Mouse (Mus musculus) macrophage (primary cell): ENCODE measurements around the gene Ubac2. TPM values are rescaled to one million over a fixed set of nuclear protein-coding genes. Genes with fewer than 3 reads are reported as not detected.

Experiments used
- H3K27ac ChIP-seq: fragments of 350-480 bp; formaldehyde crosslinking; 2 replicates; pipeline ENCODE4 v1.9.0; 2021
- H3K36me3 ChIP-seq: fragments of 350-480 bp; formaldehyde crosslinking; 2 replicates; pipeline ENCODE4 v1.9.0; 2021; ENCODE audit errors: inconsistent target
- H3K4me3 ChIP-seq: fragments of 350-480 bp; formaldehyde crosslinking; 2 replicates; pipeline ENCODE4 v1.9.0; 2021; ENCODE audit errors: inconsistent target
- H3K79me2 ChIP-seq: fragments of 350-480 bp; formaldehyde crosslinking; 2 replicates; pipeline ENCODE4 v1.9.0; 2021; ENCODE audit errors: inconsistent target
- WGBS: methylation state at CpG from one replicate; pipeline ENCODE4 v1.1.7; 2026; ENCODE audit warnings: inconsistent platforms; ENCODE audit not compliant: missing documents; 5-methylcytosine and 5-hydroxymethylcytosine counted together
- polyA plus RNA-seq: library from polyadenylated mRNA; stranded (reverse); fragments of 250-400 nt; gene quantifications from 3 replicates; pipeline ENCODE4 v1.2.4, GENCODE M21; 2018; ENCODE audit warnings: inconsistent platforms

Ubac2 gene
- polyA plus RNA-seq, 1 experiment from 2014 or later = 14.7 TPM

GRCm38 (mm10) chr14:121993616-121994015 is 115.2 kb downstream of the Ubac2 start:
- no peak overlapping the region for H3K4me3 ChIP-seq
- H3K36me3 ChIP-seq = no peaks in the 10 kb centered on the region
- no peak overlapping the region; the same call in 1 of the 2 replicates for H3K27ac ChIP-seq
- no peaks in the 10 kb centered on the region; the same call in 1 of the 2 replicates for H3K79me2 ChIP-seq
- 96% methylated on average over 4 of the region's 4 CpGs for WGBS

GRCm38 (mm10) chr14:121994171-121994700 is 115.8 kb downstream of the Ubac2 start:
- H3K36me3 ChIP-seq = no peaks in the 10 kb centered on the region
- WGBS = 87% methylated on average over 17 of the region's 17 CpGs
- no peaks in the 10 kb centered on the region; the same call in 1 of the 2 replicates for H3K79me2 ChIP-seq
- H3K4me3 ChIP-seq = no peak overlapping the region
- H3K27ac ChIP-seq = peak overlapping the region; percentile 57

- H3K36me3 ChIP-seq = no peaks in the 10 kb centered on the region
- no peaks in the 10 kb centered on the region; the same call in 1 of the 2 replicates for H3K79me2 ChIP-seq
- H3K4me3 ChIP-seq = no peak overlapping the region
- H3K27ac ChIP-seq = peak overlapping the region; percentile 57
- 47% methylated on average over 7 of the region's 7 CpGs for whole genome bisulfite sequencing
These were observed 116.6 kb downstream of the Ubac2 start for GRCm38 (mm10) chr14:121994846-121995556.

GRCm38 (mm10) chr14:121995557-121995870 is 117.1 kb downstream of the Ubac2 start:
- H3K36me3 ChIP-seq = no peaks in the 10 kb centered on the region
- peak overlapping the region; percentile 57 for H3K27ac ChIP-seq
- H3K79me2 ChIP-seq = no peaks in the 10 kb centered on the region; the same call in 1 of the 2 replicates
- WGBS = 89% methylated on average over 1 of the region's 1 CpGs
- no peak overlapping the region for H3K4me3 ChIP-seq

- 59% methylated on average over 8 of the region's 8 CpGs for WGBS
- Histone ChIP-seq H3K79me2 (no peaks in the 10 kb centered on the region; the same call in 1 of the 2 replicates), H3K36me3 (no peaks in the 10 kb centered on the region), H3K4me3 (no peak overlapping the region), H3K27ac (peak overlapping the region; percentile 62)
These were observed 118.4 kb downstream of the Ubac2 start for GRCm38 (mm10) chr14:121996786-121997185.

- 86% methylated on average over 8 of the region's 8 CpGs for WGBS
- Histone ChIP-seq H3K27ac (no peak overlapping the region), H3K4me3 (no peak overlapping the region), H3K79me2 (no peaks in the 10 kb centered on the region; the same call in 1 of the 2 replicates), H3K36me3 (no peaks in the 10 kb centered on the region)
These were observed 121.0 kb downstream of the Ubac2 start for GRCm38 (mm10) chr14:121999455-121999854.

GRCm38 (mm10) chr14:122000346-122001105 is 122.1 kb downstream of the Ubac2 start:
- 97% methylated on average over 17 of the region's 17 CpGs for WGBS
- no peak overlapping the region for H3K4me3 ChIP-seq
- no peaks in the 10 kb centered on the region for H3K36me3 ChIP-seq
- H3K79me2 ChIP-seq = no peaks in the 10 kb centered on the region; the same call in 1 of the 2 replicates
- no peak overlapping the region for H3K27ac ChIP-seq

GRCm38 (mm10) chr14:122002224-122002623 is 123.8 kb downstream of the Ubac2 start:
- Histone ChIP-seq H3K36me3 (no peaks in the 10 kb centered on the region), H3K4me3 (no peak overlapping the region), H3K27ac (no peak overlapping the region), H3K79me2 (no peaks in the 10 kb centered on the region; the same call in 1 of the 2 replicates)
- WGBS = 94% methylated on average over 7 of the region's 7 CpGs

GRCm38 (mm10) chr14:122003812-122004211 is 125.4 kb downstream of the Ubac2 start:
- H3K36me3 ChIP-seq = no peaks in the 10 kb centered on the region
- no peaks in the 10 kb centered on the region; the same call in 1 of the 2 replicates for H3K79me2 ChIP-seq
- H3K4me3 ChIP-seq = no peak overlapping the region
- H3K27ac ChIP-seq = no peak overlapping the region

GRCm38 (mm10) chr14:122008261-122008660 is 129.8 kb downstream of the Ubac2 start:
- no peaks in the 10 kb centered on the region for H3K79me2 ChIP-seq
- H3K4me3 ChIP-seq = no peak overlapping the region
- no peaks in the 10 kb centered on the region for H3K36me3 ChIP-seq
- H3K27ac ChIP-seq = no peak overlapping the region
- 87% methylated on average over 4 of the region's 4 CpGs for WGBS

- Histone ChIP-seq H3K36me3 (no peaks in the 10 kb centered on the region), H3K79me2 (no peaks in the 10 kb centered on the region), H3K4me3 (no peak overlapping the region), H3K27ac (peak overlapping the region; percentile 78)
- WGBS = 5% methylated on average over 13 of the region's 13 CpGs
These were observed 131.1 kb downstream of the Ubac2 start for GRCm38 (mm10) chr14:122009502-122009901.

- Histone ChIP-seq H3K36me3 (no peaks in the 10 kb centered on the region), H3K27ac (peak overlapping the region; percentile 78), H3K4me3 (no peak overlapping the region), H3K79me2 (no peaks in the 10 kb centered on the region)
- WGBS = 45% methylated on average over 7 of the region's 7 CpGs
These were observed 131.9 kb downstream of the Ubac2 start for GRCm38 (mm10) chr14:122010301-122010700.

- Histone ChIP-seq H3K4me3 (no peak overlapping the region), H3K36me3 (no peaks in the 10 kb centered on the region), H3K79me2 (no peaks in the 10 kb centered on the region), H3K27ac (peak overlapping the region; percentile 69; the same call in 1 of the 2 replicates)
- 93% methylated on average over 8 of the region's 8 CpGs for WGBS
These were observed 133.3 kb downstream of the Ubac2 start for GRCm38 (mm10) chr14:122011768-122012167.

GRCm38 (mm10) chr14:122012193-122012592 is 133.8 kb downstream of the Ubac2 start:
- no peaks in the 10 kb centered on the region for H3K36me3 ChIP-seq
- H3K79me2 ChIP-seq = no peaks in the 10 kb centered on the region
- 64% methylated on average over 5 of the region's 5 CpGs for WGBS
- no peak overlapping the region for H3K4me3 ChIP-seq
- H3K27ac ChIP-seq = peak overlapping the region; percentile 69

GRCm38 (mm10) chr14:122012814-122013213 is 134.4 kb downstream of the Ubac2 start:
- WGBS = 79% methylated on average over 13 of the region's 13 CpGs
- Histone ChIP-seq H3K36me3 (no peaks in the 10 kb centered on the region), H3K27ac (peak overlapping the region; percentile 69), H3K79me2 (no peaks in the 10 kb centered on the region), H3K4me3 (no peak overlapping the region)
